Mouse (Mus musculus) liver, embryonic 11.5 days (tissue): ENCODE results near the gene H1f0. TPM values are rescaled to one million over a fixed set of nuclear protein-coding genes. Genes with fewer than 3 reads are reported as not detected.

Source experiments
- ATAC-seq: fragments of 200-750 bp; cut with Nextera tagmentation; replicated peaks from 2 replicates; pipeline ENCODE4 v1.8.0; 2017; ENCODE audit warnings: moderate number of reproducible peaks, mild to moderate bottlenecking, moderate TSS enrichment, moderate library complexity; ENCODE audit not compliant: low FRiP score
- DNase-seq: peaks from one replicate; pipeline ENCODE4 v3.0.0-alpha.2; 2017; ENCODE audit warnings: low spot score
- H3K27ac ChIP-seq: fragments of 300-500 bp; sonication (generic); 2 replicates; pipeline ENCODE4 v1.5.1; 2014; ENCODE audit warnings: mild to moderate bottlenecking, low read depth, low read length, control low read depth
- H3K27me3 ChIP-seq: fragments of 300-500 bp; sonication (generic); replicated peaks from 2 replicates; pipeline ENCODE4 v1.6.1; 2014; ENCODE audit warnings: low read length, mixed read lengths; ENCODE audit not compliant: control insufficient read depth, insufficient read depth
- H3K36me3 ChIP-seq: fragments of 300-500 bp; sonication (generic); 2 replicates; pipeline ENCODE4 v1.6.1; 2014; ENCODE audit warnings: mild to moderate bottlenecking, low read length, moderate library complexity, mixed read lengths; ENCODE audit not compliant: control insufficient read depth, insufficient read depth
- H3K4me1 ChIP-seq: fragments of 300-500 bp; sonication (generic); replicated peaks from 2 replicates; pipeline ENCODE4 v1.6.1; 2014; ENCODE audit warnings: low read length, mixed read lengths; ENCODE audit not compliant: control insufficient read depth, insufficient read depth
- H3K4me2 ChIP-seq: fragments of 300-500 bp; sonication (generic); 2 replicates; pipeline ENCODE4 v1.6.1; 2014; ENCODE audit warnings: mild to moderate bottlenecking, control low read depth, moderate library complexity
- H3K4me3 ChIP-seq: fragments of 300-500 bp; sonication (generic); 2 replicates; pipeline ENCODE4 v1.5.1; 2014; ENCODE audit warnings: low read depth, low read length, control low read depth
- H3K9ac ChIP-seq: fragments of 300-500 bp; sonication (generic); 2 replicates; pipeline ENCODE4 v1.6.1; 2014; ENCODE audit warnings: low read depth, low read length, control low read depth
- H3K9me3 ChIP-seq: fragments of 300-500 bp; sonication (generic); 2 replicates; pipeline ENCODE4 v1.6.1; 2016; ENCODE audit warnings: low read length, inconsistent platforms, mixed read lengths; ENCODE audit not compliant: control insufficient read depth
- WGBS: fragments of 180-500 bp; shearing (Covaris S2); extraction: QIAGEN DNeasy Blood & Tissue Kit; methylation state at CpG from one replicate; pipeline ENCODE4 v1.1.7; 2014; 5-methylcytosine and 5-hydroxymethylcytosine counted together
- polyA plus RNA-seq: library from polyadenylated mRNA; unstranded; fragments of >200 nt; fragmentation: Nextera tagmentation; extraction: Ambion mirVana; gene quantifications from 2 replicates; pipeline ENCODE4 v1.2.1, GENCODE M21; 2014

H1f0 gene
- polyA plus RNA-seq, 1 experiment from 2014 or later: 124 TPM

DNA sequence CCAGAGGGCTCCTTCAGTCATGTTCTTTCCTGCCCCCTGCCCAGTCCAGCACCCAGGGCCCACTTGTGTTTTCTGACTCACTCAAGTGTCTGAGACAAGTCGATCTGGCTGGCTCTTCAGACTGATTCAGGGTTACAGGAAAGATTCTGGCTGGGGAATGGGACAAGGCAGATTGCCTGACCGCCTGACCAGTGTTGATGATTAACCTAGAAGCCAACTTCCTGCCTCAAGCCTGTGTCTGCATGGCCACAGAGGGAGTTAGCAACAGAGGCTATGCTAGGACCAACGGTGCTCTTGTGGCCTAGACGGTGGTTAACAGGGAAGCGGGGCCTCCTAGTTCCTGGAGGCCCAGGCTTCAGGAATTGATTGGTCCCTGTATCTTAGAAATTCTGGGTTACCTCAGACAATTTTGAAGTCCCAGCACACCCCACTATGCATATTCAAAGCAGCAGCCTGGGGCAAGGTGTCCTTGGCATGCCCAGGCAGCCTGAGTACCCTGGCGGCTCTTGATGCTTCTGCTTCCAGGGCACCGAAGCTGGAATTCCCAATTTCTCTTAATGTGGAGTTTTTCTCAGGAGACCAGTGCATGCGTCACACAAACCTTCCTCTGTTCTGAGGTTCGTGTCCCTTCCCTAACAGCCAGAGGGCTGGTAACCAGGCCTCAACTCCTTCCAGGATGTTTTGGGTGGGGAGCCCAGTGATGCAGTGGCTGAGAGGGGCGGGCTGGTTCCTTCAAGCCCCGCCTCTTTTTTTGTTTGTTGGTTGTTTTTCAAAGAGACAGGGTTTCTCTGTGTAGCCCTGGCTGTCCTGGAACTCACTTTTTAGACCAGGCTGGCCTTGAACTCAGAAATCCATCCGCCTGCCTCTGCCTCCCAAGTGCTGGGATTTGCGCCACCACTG lies 23.5 kb downstream of the H1f0 start:
- 60% methylated on average over 13 of the region's 13 CpGs for WGBS
- Histone ChIP-seq H3K36me3 (peaks cover 34% of the 10 kb centered on the region), H3K4me3 (no peak overlapping the region), H3K4me2 (peak overlapping the region; percentile 20; the same call in 1 of the 2 replicates), H3K9me3 (no peaks in the 10 kb centered on the region), H3K27ac (peak overlapping the region; percentile 79), H3K9ac (0 out of 2 replicates have a peak overlapping the region, but pooled peaks have one; percentile 3), H3K27me3 (no peaks in the 10 kb centered on the region), H3K4me1 (peaks cover 11% of the 10 kb centered on the region; the same call in 1 of the 2 replicates)
- DNase-seq (no peak), ATAC-seq (peak; percentile 52)

DNA sequence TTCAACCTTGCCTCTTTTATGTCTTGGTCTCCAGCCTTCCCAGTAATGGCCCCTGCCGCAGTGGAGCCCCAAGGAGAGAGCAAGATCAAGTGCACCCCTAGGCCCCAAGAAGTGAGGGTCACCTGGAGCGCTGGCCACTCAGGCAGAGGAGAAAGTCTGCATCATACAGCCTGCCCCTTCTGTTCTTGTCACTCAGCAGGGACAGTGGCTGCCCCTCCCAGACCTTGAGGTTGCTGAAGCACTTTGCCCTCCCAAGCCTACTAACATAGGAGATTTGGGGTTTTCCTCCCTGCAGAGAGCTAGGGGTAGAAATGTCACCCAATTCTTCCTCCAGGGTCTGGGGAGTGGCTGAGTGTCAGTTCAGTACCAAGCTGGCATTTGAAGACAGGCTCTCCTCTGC lies 24.1 kb downstream of the H1f0 start:
- no peaks in the 10 kb centered on the region for H3K27me3 ChIP-seq
- H3K36me3 ChIP-seq: peaks cover 39% of the 10 kb centered on the region
- H3K9me3 ChIP-seq: no peaks in the 10 kb centered on the region
- DNase-seq (no peak), ATAC-seq (no peak)
- H3K4me2 ChIP-seq: no peak overlapping the region
- no peak overlapping the region for H3K27ac ChIP-seq
- H3K4me3 ChIP-seq: no peak overlapping the region
- 94% methylated on average over 2 of the region's 2 CpGs for WGBS
- H3K9ac ChIP-seq: no peak overlapping the region
- H3K4me1 ChIP-seq: peaks cover 11% of the 10 kb centered on the region; the same call in 1 of the 2 replicates

DNA sequence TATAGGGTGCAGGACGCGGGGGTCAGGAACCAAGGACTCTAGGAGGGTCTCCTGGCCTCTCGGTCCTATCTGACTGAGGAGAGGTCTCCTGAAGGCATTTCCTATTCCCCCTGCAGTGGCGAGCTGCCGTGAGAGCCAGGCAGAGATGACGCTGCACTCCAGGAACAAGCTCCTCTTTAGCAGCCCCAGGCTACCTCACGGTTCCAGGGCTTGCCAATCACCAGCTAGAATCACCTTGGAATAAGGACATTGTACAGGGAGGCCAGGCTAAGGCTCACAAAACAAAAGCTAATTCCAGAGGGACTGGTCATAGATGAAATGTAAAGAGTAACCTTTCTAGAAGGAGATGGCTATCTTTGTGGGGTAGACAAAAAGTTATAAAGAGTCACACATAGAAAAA lies 28.4 kb downstream of the H1f0 start:
- H3K4me1 ChIP-seq: peaks cover 22% of the 10 kb centered on the region
- H3K4me3 ChIP-seq: no peak overlapping the region
- H3K4me2 ChIP-seq: no peak overlapping the region
- no peak for ATAC-seq
- whole genome bisulfite sequencing: 92% methylated on average over 7 of the region's 7 CpGs
- no peak for DNase-seq
- H3K9ac ChIP-seq: no peak overlapping the region
- H3K27me3 ChIP-seq: no peaks in the 10 kb centered on the region
- H3K36me3 ChIP-seq: peaks cover 62% of the 10 kb centered on the region
- H3K9me3 ChIP-seq: no peaks in the 10 kb centered on the region
- H3K27ac ChIP-seq: no peak overlapping the region

DNA sequence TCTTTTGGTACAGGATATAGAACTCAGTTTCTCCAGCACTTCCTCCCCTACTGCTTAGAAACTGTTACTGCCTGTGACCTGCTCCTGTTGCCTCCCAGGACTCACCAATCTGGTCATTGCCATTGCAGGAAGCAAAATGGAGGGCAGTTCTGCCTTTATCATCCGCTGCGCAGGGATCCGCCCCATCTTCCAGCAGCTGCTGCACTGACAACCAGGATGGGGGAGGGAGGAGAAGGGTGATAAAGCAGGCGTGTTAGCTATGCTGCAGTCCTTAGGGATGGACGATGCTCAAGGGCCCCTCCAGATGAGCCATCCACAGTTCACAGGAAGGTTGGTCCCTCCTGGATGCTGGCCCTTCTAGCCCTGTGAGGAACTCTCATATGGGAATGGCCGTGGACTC lies 29.6 kb downstream of the H1f0 start:
- H3K36me3 ChIP-seq: peaks cover 60% of the 10 kb centered on the region
- H3K4me2 ChIP-seq: no peak overlapping the region
- peaks cover 22% of the 10 kb centered on the region for H3K4me1 ChIP-seq
- no peak overlapping the region for H3K4me3 ChIP-seq
- ATAC-seq (peak; percentile 54), DNase-seq (no peak)
- no peaks in the 10 kb centered on the region for H3K9me3 ChIP-seq
- H3K27ac ChIP-seq: 0 out of 2 replicates have a peak overlapping the region, but pooled peaks have one; percentile 26
- WGBS: 63% methylated on average over 6 of the region's 6 CpGs
- no peak overlapping the region for H3K9ac ChIP-seq
- no peaks in the 10 kb centered on the region for H3K27me3 ChIP-seq

DNA sequence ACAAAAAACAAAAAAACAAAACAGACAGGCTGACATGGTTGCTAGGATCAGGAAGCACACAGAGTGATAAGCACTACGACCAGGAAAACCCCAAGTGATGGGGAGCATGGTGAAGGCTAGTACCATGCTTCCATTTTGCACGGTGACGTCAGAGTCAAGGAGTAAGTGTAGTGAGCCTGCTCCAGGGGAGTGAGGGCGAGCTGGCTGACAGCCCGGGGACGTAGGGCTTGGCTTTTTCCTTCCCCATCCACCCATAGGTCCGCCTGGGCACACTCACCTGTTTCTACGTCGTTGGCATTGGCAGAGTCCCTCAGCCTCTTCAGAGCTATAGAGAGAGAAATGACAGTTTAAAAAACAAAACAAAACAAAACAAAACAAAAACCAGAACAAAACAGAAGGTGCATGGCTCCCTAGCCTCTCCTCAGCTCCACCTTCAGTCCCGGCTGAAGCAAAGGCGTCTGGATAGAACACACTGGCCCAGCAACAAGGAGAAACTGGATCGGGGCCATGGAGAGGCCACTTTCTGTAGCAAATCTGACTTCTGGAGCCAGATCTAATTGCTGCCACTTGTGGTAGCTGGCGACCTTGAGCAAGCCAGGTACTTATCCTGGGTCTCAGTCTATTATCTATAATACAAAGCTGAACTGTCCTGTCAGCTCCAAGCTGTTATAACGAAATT lies 32.8 kb downstream of the H1f0 start:
- H3K27ac ChIP-seq: no peak overlapping the region
- DNase-seq (no peak), ATAC-seq (no peak)
- peak overlapping the region; percentile 91; the same call in 1 of the 2 replicates for H3K9ac ChIP-seq
- H3K27me3 ChIP-seq: no peaks in the 10 kb centered on the region
- no peaks in the 10 kb centered on the region for H3K9me3 ChIP-seq
- 82% methylated on average over 14 of the region's 14 CpGs for WGBS
- H3K4me2 ChIP-seq: peak overlapping the region; percentile 91
- peaks cover 35% of the 10 kb centered on the region for H3K36me3 ChIP-seq
- H3K4me3 ChIP-seq: peak overlapping the region; percentile 90; the same call in 1 of the 2 replicates
- H3K4me1 ChIP-seq: peaks cover 28% of the 10 kb centered on the region

DNA sequence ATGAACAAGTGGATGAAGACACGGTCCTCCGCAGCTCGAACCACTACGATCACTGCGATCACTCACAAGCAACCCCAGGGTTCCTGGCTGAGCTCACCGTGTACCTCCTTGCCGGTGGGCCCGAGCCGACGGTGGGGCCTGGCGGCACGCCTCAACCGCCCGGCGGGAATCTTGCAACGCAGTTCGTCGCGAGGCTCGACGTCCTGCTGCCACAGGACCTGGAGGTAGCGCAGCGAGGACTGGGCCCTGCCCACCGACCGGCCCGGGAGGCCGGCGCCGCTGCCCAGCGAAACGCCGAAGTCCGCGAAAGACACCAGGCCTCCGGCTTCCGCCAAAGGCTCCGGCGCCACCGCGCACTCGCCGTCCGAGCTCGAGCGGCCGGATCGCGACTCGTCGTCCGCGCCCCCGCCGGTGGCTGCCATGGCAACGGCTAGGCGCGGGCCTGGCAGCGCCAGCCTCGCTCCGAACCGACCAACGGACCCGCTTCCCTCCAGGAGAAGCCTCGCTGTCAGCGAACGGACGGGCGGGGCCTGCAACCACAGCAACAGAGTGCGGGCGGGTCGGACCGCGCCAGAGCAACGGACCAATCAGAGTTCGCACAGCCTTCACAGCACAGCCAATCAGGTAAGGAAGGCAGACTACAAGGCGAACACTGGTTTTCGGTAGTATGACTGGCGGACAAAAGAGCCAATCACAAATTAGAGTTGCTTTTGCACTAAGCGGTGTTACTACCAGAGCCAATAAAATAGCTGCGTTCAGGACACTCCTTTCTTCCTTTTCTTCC lies 34.3 kb downstream of the H1f0 start, which contains the start of gene Ankrd54:
Gene Ankrd54 (minus strand): TSS at position 518 of the 784 bp plus-strand sequence.
- Histone ChIP-seq H3K4me2 (peak within 1 kb of the TSS; percentile 91), H3K9me3 (no peaks in the 10 kb centered on the region), H3K27ac (peak within 1 kb of the TSS; percentile 83), H3K9ac (peak within 1 kb of the TSS; percentile 91), H3K36me3 (peaks cover 21% of the 10 kb centered on the region), H3K27me3 (no peaks in the 10 kb centered on the region), H3K4me1 (peaks cover 41% of the 10 kb centered on the region), H3K4me3 (peak within 1 kb of the TSS; percentile 90)
- WGBS: under 1% methylated on average over 80 of the region's 80 CpGs
- DNase-seq: peak; percentile 95
- ATAC-seq: peak; percentile 99

DNA sequence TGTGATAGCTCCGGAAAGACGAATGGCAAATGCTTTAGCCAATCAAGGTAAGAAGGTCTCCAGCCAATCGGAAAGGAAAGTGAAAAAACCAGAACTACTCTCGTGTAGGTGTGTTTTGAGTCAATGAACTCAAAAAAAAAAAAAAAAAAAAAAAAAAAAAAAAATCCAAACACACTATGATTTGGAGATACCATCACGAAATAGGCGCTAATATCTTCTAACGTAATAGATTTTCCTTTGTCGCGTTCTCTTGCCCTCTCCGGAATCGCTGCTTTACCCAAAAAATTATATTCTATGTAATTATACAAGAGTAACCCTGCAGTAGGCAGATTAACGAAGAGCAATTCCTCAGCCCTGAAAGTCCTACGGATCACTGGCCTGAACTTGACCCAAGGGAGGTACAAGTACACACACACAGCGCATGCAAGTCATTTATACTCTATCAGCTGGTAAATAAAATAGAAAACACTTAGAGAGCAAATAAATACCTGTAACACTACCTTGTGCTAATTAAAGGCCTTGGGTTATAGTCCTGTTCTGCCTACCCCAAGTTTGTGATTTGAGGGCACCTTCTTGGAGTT lies 35.0 kb downstream of the H1f0 start:
- Histone ChIP-seq H3K4me1 (peaks cover 41% of the 10 kb centered on the region), H3K9ac (peak overlapping the region; percentile 37), H3K9me3 (no peaks in the 10 kb centered on the region), H3K4me2 (peak overlapping the region; percentile 72), H3K36me3 (peaks cover 17% of the 10 kb centered on the region), H3K4me3 (peak overlapping the region; percentile 44), H3K27me3 (no peaks in the 10 kb centered on the region), H3K27ac (peak overlapping the region; percentile 62)
- DNase-seq: no peak
- no peak for ATAC-seq
- WGBS: 10% methylated on average over 14 of the region's 14 CpGs
